Mouse (Mus musculus) spleen, adult 2 months (tissue): ENCODE data around the gene 4930524B15Rik.

Experiments
- CTCF ChIP-seq: fragments of 200-500 bp; IDR thresholded peaks from 2 replicates; pipeline ENCODE4 v1.5.1; 2011; ENCODE audit warnings: mild to moderate bottlenecking, inconsistent platforms; ENCODE audit not compliant: insufficient read depth, insufficient read length, insufficient replicate concordance; ENCODE audit errors: extremely low read depth
- POLR2A ChIP-seq: fragments of 200-500 bp; IDR thresholded peaks from 2 replicates; pipeline ENCODE4 v1.6.1; 2011; ENCODE audit warnings: low read depth, low read length, inconsistent platforms

DNA sequence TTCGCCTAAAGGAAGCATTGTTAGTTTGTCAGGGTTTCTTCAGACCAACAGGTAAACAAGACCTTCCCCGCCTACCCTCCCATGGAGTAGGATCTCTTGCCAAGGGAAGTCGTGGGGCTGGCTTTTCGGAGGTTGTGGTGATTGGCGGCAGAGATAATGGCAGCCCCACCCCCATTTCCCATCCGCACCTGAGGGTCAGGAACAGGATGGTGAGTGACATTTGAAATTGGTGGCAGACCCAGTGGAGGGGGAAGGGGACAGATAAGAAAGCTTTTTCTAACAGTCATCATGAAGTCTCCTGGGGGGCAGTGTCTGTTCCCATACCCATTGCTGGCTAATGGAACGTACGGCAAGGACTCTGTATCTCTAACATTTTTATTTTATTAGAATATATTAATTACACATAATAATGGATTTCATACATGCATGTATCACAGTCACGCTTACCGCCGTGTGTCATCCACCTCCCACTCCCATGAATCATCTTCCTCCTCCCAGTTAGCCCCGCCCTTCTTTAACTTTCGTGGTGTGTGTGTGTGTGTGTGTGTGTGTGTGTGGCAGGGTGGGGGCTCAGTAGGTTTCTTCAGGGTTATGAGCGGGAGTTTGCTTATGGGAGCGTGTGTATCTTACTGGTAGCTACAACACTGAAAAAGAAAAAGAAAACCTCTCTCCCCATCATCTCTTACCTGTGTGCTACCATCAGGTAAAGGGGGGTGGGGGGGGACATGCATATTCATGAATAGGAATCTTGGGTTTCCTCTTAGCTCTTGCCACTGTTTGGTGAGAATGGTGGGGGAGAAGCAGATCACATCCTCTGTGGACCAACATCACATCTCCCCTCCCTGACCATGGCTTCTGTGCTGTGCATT is 16.7 kb upstream of the 4930524B15Rik start:
- TF ChIP-seq CTCF = no peak
- TF ChIP-seq POLR2A = no peak
